Mouse (Mus musculus): Measurements from ENCODE around the gene Pigz.

GRCm38 (mm10) chr16:31975258-31975657 is 41.6 kb downstream of the Pigz start:
- TF ChIP-seq CTCF (IDR thresholded peaks at IDR 0.05 in 2 of 3, conservative IDR thresholded peaks at IDR 0.05 in 1 of 3; ENCODE audit: control insufficient read depth in 1 of 3, insufficient read depth in 1 of 3, low read depth in 2 of 3, low read length in 3 of 3, poor library complexity in 1 of 3, severe bottlenecking in 1 of 3), result no peak
- TF ChIP-seq KAT2A (conservative IDR thresholded peaks at IDR 0.05; ENCODE audit: low read depth, low read length), result no peak
- TF ChIP-seq RAD21 (IDR thresholded peaks at IDR 0.05; ENCODE audit: low read depth, low read length), result no peak
- TF ChIP-seq EP300 (IDR thresholded peaks at IDR 0.05; ENCODE audit: low read depth in 1 of 2, low read length in 2 of 2), result no peak
- TF ChIP-seq GABPA (IDR thresholded peaks at IDR 0.05; ENCODE audit: low read depth, low read length), result no peak
- no peak for TF ChIP-seq POLR2A (IDR thresholded peaks at IDR 0.05; ENCODE audit: control insufficient read depth in 1 of 2, insufficient read depth in 1 of 2, low read depth in 1 of 2, low read length in 2 of 2, poor library complexity in 1 of 2)
- TF ChIP-seq MAFK (IDR thresholded peaks at IDR 0.05; ENCODE audit: borderline replicate concordance, low read depth, low read length), result no peak
- no peak for TF ChIP-seq MEF2A (IDR thresholded peaks at IDR 0.05; ENCODE audit: extremely low read depth, insufficient replicate concordance, low read depth, low read length, poor library complexity, severe bottlenecking)
- no peak for TF ChIP-seq MAZ (IDR thresholded peaks at IDR 0.05; ENCODE audit: low read depth, low read length)
- TF ChIP-seq USF1 (IDR thresholded peaks at IDR 0.05; ENCODE audit: low read depth, low read length), result no peak
- TF ChIP-seq ETS1 (IDR thresholded peaks at IDR 0.05; ENCODE audit: low read depth, low read length), result no peak
- no peak for TF ChIP-seq NELFE (IDR thresholded peaks at IDR 0.05; ENCODE audit: low read depth, low read length)
- no peak for TF ChIP-seq E2F4 (IDR thresholded peaks at IDR 0.05; ENCODE audit: borderline replicate concordance, low read depth, low read length)

Measured in MEL (cell line).